Comparison of ENCODE assay signal across 9 mouse cellular contexts in genomic region chr8:114081049-114081756, GRCm38 (mm10). TPM values are rescaled to one million over a fixed set of nuclear protein-coding genes. Genes with fewer than 3 reads are reported as not detected.
DNase-seq lines count a peak whose midpoint lies in the region; ATAC-seq and TF ChIP-seq lines count a peak whose summit lies in the region.
"Had no signal": no experiment of that assay in that cellular context is flagged by ENCODE, and none has a peak within 500 bp of the region (broad histone marks: within the 10 kb centered on the region; RNA-seq: fewer than 3 reads in every experiment).

No protein-coding gene starts in this region.

- no peak overlapping the region for H3K4me2 ChIP-seq in limb, embryonic 11.5 days (ENCODE audit: low read depth, severe bottlenecking)

- H3K36me3 ChIP-seq in MEL (ENCODE audit: control insufficient read depth in 1 of 2, insufficient read depth in 2 of 2, low read length in 2 of 2), result no peaks in the 10 kb centered on the region
- H3K36me3 ChIP-seq in limb, embryonic 11.5 days (ENCODE audit: control insufficient read depth, insufficient read depth, low read length), result no peaks in the 10 kb centered on the region

- no peaks in the 10 kb centered on the region for H3K9me3 ChIP-seq in MEL (replicated peaks; ENCODE audit: insufficient read depth, low read length)
- H3K9me3 ChIP-seq in limb, embryonic 11.5 days (ENCODE audit: control insufficient read depth, low read length), result no peaks in the 10 kb centered on the region

- peak in 2 of 3 experiments; percentile 18 to 32; a peak in 2 of 6 replicates for TF ChIP-seq CTCF in MEL (IDR thresholded peaks at IDR 0.05 in 2 of 3, conservative IDR thresholded peaks at IDR 0.05 in 1 of 3; ENCODE audit: control insufficient read depth in 1 of 3, insufficient read depth in 1 of 3, low read depth in 2 of 3, low read length in 3 of 3, poor library complexity in 1 of 3, severe bottlenecking in 1 of 3)

- no peak overlapping the region for H3K4me3 ChIP-seq in MEL (ENCODE audit: control insufficient read depth in 1 of 2, insufficient read depth in 1 of 2, low read depth in 2 of 2, low read length in 2 of 2)
- no peak overlapping the region for H3K4me3 ChIP-seq in limb, embryonic 11.5 days (ENCODE audit: low read depth, low read length)
- H3K4me3 ChIP-seq: myocyte had no signal

- no peak for TF ChIP-seq POLR2A in MEL (IDR thresholded peaks at IDR 0.05; ENCODE audit: control insufficient read depth in 1 of 2, insufficient read depth in 1 of 2, low read depth in 1 of 2, low read length in 2 of 2, poor library complexity in 1 of 2)

- ATAC-seq in limb, embryonic 11.5 days (ENCODE audit: insufficient number of reproducible peaks, low FRiP score, low TSS enrichment, low read depth), result peak; percentile 44; the same call in 1 of the 2 replicates

- no peaks in the 10 kb centered on the region for H3K27me3 ChIP-seq in MEL (ENCODE audit: control insufficient read depth in 1 of 2, insufficient read depth in 2 of 2, low read length in 2 of 2)
- no peaks in the 10 kb centered on the region for H3K27me3 ChIP-seq in limb, embryonic 11.5 days (ENCODE audit: control insufficient read depth, insufficient read depth, low read length)

- no peak overlapping the region for H3K9ac ChIP-seq in MEL (ENCODE audit: control insufficient read depth, low read depth, low read length, poor library complexity, severe bottlenecking)
- H3K9ac ChIP-seq in limb, embryonic 11.5 days (ENCODE audit: low read length), result no peak overlapping the region

- TF ChIP-seq RAD21 in MEL (IDR thresholded peaks at IDR 0.05; ENCODE audit: low read depth, low read length), result peak; percentile 17

- no peak overlapping the region for H3K27ac ChIP-seq in MEL (ENCODE audit: control insufficient read depth, low read depth, low read length)
- H3K27ac ChIP-seq in limb, embryonic 11.5 days (replicated peaks; ENCODE audit: low read depth, low read length), result no peak overlapping the region

- 19% methylated on average over 10 of the region's 10 CpGs for WGBS in limb, embryonic 11.5 days

- DNase-seq in 3134 (ENCODE audit: extremely low read depth, insufficient read length, low spot score) (peak; percentile 5), MEL (ENCODE audit: low read depth, low spot score) (peak; percentile 10)
- peak; percentile 70 for DNase-seq in cerebellum, adult 9-10 months
- peak; percentile 46 to 63 for DNase-seq in frontal cortex, postnatal 36 days (ENCODE audit: low spot score in 2 of 2)
- DNase-seq in kidney, adult 18-20 months, result peak; percentile 21
- peak; percentile 68 for DNase-seq in limb, embryonic 11.5 days (ENCODE audit: low spot score)
- peak; percentile 54 for DNase-seq in neural tube, embryonic 10.5 days (ENCODE audit: extremely low spot score, low spot score)
- peak; percentile 3 to 7 for DNase-seq in thymus, postnatal 36 days

- no peak for TF ChIP-seq EP300 in MEL (IDR thresholded peaks at IDR 0.05; ENCODE audit: low read depth in 1 of 2, low read length in 2 of 2)

- no peaks in the 10 kb centered on the region for H3K79me2 ChIP-seq in MEL (ENCODE audit: control insufficient read depth, insufficient read depth, low read length, poor library complexity)

- H3K4me1 ChIP-seq in MEL (ENCODE audit: control insufficient read depth in 1 of 2, insufficient read depth in 2 of 2, low read length in 2 of 2), result no peaks in the 10 kb centered on the region
- H3K4me1 ChIP-seq in limb, embryonic 11.5 days (ENCODE audit: control insufficient read depth, insufficient read depth, low read length), result no peaks in the 10 kb centered on the region

TF ChIP-seq in MEL, 35 proteins besides CTCF, POLR2A, EP300 and RAD21:
- peak; percentile 27 for TF ChIP-seq SMC3 (IDR thresholded peaks at IDR 0.05; ENCODE audit: low read depth, low read length)
- TF ChIP-seq ZC3H11A (IDR thresholded peaks at IDR 0.05; ENCODE audit: low read depth, low read length), result no peak

RNA-seq across cellular contexts. Expression of gene Nudt7, which starts 52.2 kb away (rescaled TPM):
- total RNA-seq in MEL (2012; rRNA removed), result not detected in 2 replicates
- polyA plus RNA-seq in MEL (2012; ENCODE audit: insufficient read depth in 1 of 2, insufficient read length in 2 of 2, low read depth in 1 of 2, low replicate concordance in 2 of 2, missing spikeins in 1 of 2), result not detected
- 11.2 TPM in 2 replicates for polyA plus RNA-seq in limb, embryonic 11.5 days (2014; fragmentation: Nextera tagmentation; extraction: Ambion mirVana)
- polyA plus RNA-seq: myocyte had no signal

Comparison
In these comparisons a context has a peak if more than half of its experiments do, and no peak if none do; other contexts are left out.
1. DNase-seq: peak in every context shown above with its lines; median percentile 70 in cerebellum, adult 9-10 months; 68 in limb, embryonic 11.5 days; 54 in frontal cortex, postnatal 36 days; 54 in neural tube, embryonic 10.5 days; 21 in kidney, adult 18-20 months; 10 in MEL; 5 in 3134; 5 in thymus, postnatal 36 days.
2. RNA of gene Nudt7, which starts 52.2 kb away (polyA plus RNA-seq): 11.2 TPM in limb, embryonic 11.5 days; not detected in MEL; every median in the first group is over 10 times any median in the second.